Mouse (Mus musculus) urinary bladder, postnatal 4 days (tissue): ENCODE results near the gene Gm48552.

Source experiments
- DNase-seq, 2 experiments: peaks; one replicate each; pipeline ENCODE4 v3.0.0; 2021 to 2022; ENCODE audit warnings: low spot score in 2 of 2

The Gm48552 gene

GRCm38 (mm10) chr10:81388505-81389055, at the start of gene Gm48552:
Gene Gm48552, plus strand, starts transcription at chr10:81389005.
- DNase-seq = no peak

- DNase-seq = no peak
These were observed 48.1 kb upstream of the Gm48552 start for GRCm38 (mm10) chr10:81340551-81341332.

- DNase-seq = peak; percentile 61 to 82
These were observed 47.4 kb upstream of the Gm48552 start for GRCm38 (mm10) chr10:81341333-81341949.

GRCm38 (mm10) chr10:81342686-81343505, 45.9 kb upstream of the Gm48552 start, which contains the start of gene Gipc3:
Gene Gipc3, minus strand, starts transcription at chr10:81343266.
- no peak for DNase-seq

- no peak for DNase-seq
These were observed 44.2 kb upstream of the Gm48552 start for GRCm38 (mm10) chr10:81344421-81345161.

- DNase-seq = no peak
These were observed 43.7 kb upstream of the Gm48552 start for GRCm38 (mm10) chr10:81345162-81345534.

- peak; percentile 61 to 70 for DNase-seq
These were observed 42.2 kb upstream of the Gm48552 start for GRCm38 (mm10) chr10:81346453-81347067.

- DNase-seq = peak in 1 of 2 experiments; percentile 53
These were observed 39.7 kb upstream of the Gm48552 start for GRCm38 (mm10) chr10:81349146-81349545.

- no peak for DNase-seq
These were observed 38.8 kb upstream of the Gm48552 start for GRCm38 (mm10) chr10:81349961-81350350.

GRCm38 (mm10) chr10:81350351-81351063, 38.3 kb upstream of the Gm48552 start, which contains the start of gene Hmg20b:
Gene Hmg20b, minus strand, starts transcription at chr10:81350480.
- peak; percentile 99 to 100 for DNase-seq

GRCm38 (mm10) chr10:81351678-81352291, 37.0 kb upstream of the Gm48552 start:
- DNase-seq = no peak

GRCm38 (mm10) chr10:81354738-81355477, 33.9 kb upstream of the Gm48552 start:
- DNase-seq = no peak

- DNase-seq = no peak
These were observed 33.3 kb upstream of the Gm48552 start for GRCm38 (mm10) chr10:81355533-81355932.

GRCm38 (mm10) chr10:81356352-81356990, 32.3 kb upstream of the Gm48552 start:
- no peak for DNase-seq

GRCm38 (mm10) chr10:81356991-81357844, 31.6 kb upstream of the Gm48552 start, which contains the start of gene Mfsd12:
Gene Mfsd12, plus strand, starts transcription at chr10:81357491.
- DNase-seq = peak; percentile 88 to 90

GRCm38 (mm10) chr10:81358209-81358608, 30.6 kb upstream of the Gm48552 start:
- no peak for DNase-seq

- no peak for DNase-seq
These were observed 30.0 kb upstream of the Gm48552 start for GRCm38 (mm10) chr10:81358841-81359240.
